Mouse (Mus musculus): ENCODE data around the gene Aldh3a1. TPM values are rescaled to one million over a fixed set of nuclear protein-coding genes. Genes with fewer than 3 reads are reported as not detected.
A peak's percentile ranks its signal among the peaks of the same experiment; 100 is the strongest.

The Aldh3a1 gene
- polyA plus RNA-seq, 1 experiment: 130 TPM

DNA sequence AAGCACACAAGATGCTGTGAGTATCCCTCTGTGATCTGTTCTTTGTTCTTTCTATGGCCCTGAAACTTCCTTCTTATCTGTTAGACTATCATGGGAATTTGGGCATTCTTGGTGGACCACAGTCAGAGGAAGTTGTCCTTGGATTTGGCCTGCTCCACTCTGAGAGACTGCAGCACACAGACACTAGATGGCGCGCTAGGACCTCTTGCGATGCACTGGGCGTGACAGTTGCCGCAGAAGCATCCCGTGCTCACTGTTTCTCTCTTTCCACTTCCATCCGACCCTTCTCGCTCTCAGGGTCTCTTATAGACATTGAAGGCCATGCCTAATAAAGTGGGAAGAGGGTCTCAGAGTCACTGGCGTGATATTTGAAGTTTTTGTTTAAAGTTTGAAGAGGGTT lies 13.9 kb upstream of the Aldh3a1 start:
- WGBS: 3% methylated on average over 9 of the region's 9 CpGs
- DNase-seq: peak; percentile 84
- H3K4me1 ChIP-seq (ENCODE audit: control insufficient read depth, insufficient read depth, low read length): no peaks in the 10 kb centered on the region; the same call in 1 of the 2 replicates
- H3K4me3 ChIP-seq (replicated peaks; ENCODE audit: extremely low read depth, low read depth, low read length): no peak overlapping the region
- TF ChIP-seq CTCF (IDR thresholded peaks at IDR 0.05; ENCODE audit: insufficient read depth, low read length) (peak; percentile 100), POLR2A (IDR thresholded peaks at IDR 0.05; ENCODE audit: borderline replicate concordance, extremely low read depth, low read depth, low read length) (no peak)

GRCm38 (mm10) chr11:61196616-61197353 lies 10.6 kb upstream of the Aldh3a1 start:
- 65% methylated on average over 14 of the region's 14 CpGs for WGBS

DNA sequence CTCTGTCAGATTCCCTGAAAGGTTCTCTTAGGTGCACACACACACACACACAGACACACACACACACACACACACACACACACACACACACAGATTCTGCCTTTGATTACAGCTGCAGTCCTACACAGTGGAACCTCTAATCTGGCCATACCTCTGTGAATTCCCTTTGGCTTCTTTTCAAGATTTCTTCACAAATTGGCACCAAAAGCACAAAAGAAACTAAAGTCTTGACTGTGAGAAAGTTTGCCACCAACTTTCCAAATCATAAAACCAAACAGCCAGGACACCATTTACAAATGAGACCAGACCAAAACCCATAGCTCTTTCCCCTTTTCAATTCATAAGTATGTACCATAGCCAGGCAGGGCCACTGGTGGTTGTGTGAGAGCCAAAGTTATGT lies 9.4 kb upstream of the Aldh3a1 start:
- DNase-seq: no peak
- TF ChIP-seq CTCF (IDR thresholded peaks at IDR 0.05; ENCODE audit: insufficient read depth, low read length) (no peak), POLR2A (IDR thresholded peaks at IDR 0.05; ENCODE audit: borderline replicate concordance, extremely low read depth, low read depth, low read length) (no peak)
- H3K4me3 ChIP-seq (replicated peaks; ENCODE audit: extremely low read depth, low read depth, low read length): no peak overlapping the region

More at GRCm38 (mm10) chr11:61196616-61197353, 10.6 kb upstream of the Aldh3a1 start:
- no peak overlapping the region for H3K4me3 ChIP-seq (replicated peaks; ENCODE audit: extremely low read depth, low read depth, low read length)
- no peak for TF ChIP-seq POLR2A (IDR thresholded peaks at IDR 0.05; ENCODE audit: borderline replicate concordance, extremely low read depth, low read depth, low read length)
- no peaks in the 10 kb centered on the region; the same call in 1 of the 2 replicates for H3K4me1 ChIP-seq (ENCODE audit: control insufficient read depth, insufficient read depth, low read length)
- DNase-seq: peak; percentile 31

GRCm38 (mm10) chr11:61199620-61200362 lies 7.5 kb upstream of the Aldh3a1 start:
- 67% methylated on average over 4 of the region's 4 CpGs for WGBS
- TF ChIP-seq POLR2A (IDR thresholded peaks at IDR 0.05; ENCODE audit: borderline replicate concordance, extremely low read depth, low read depth, low read length) (no peak), CTCF (IDR thresholded peaks at IDR 0.05; ENCODE audit: insufficient read depth, low read length) (no peak)
- no peak for DNase-seq

More for the DNA sequence above, 9.4 kb upstream of the Aldh3a1 start:
- no peaks in the 10 kb centered on the region; the same call in 1 of the 2 replicates for H3K4me1 ChIP-seq (ENCODE audit: control insufficient read depth, insufficient read depth, low read length)

GRCm38 (mm10) chr11:61202186-61202585 lies 5.2 kb upstream of the Aldh3a1 start:
- WGBS: 80% methylated on average over 6 of the region's 6 CpGs
- Histone ChIP-seq H3K4me1 (ENCODE audit: control insufficient read depth, insufficient read depth, low read length) (no peaks in the 10 kb centered on the region; the same call in none of the 2 replicates), H3K4me3 (replicated peaks; ENCODE audit: extremely low read depth, low read depth, low read length) (no peak overlapping the region)
- TF ChIP-seq POLR2A (IDR thresholded peaks at IDR 0.05; ENCODE audit: borderline replicate concordance, extremely low read depth, low read depth, low read length): no peak
- TF ChIP-seq CTCF (IDR thresholded peaks at IDR 0.05; ENCODE audit: insufficient read depth, low read length): no peak
- no peak for DNase-seq

More at GRCm38 (mm10) chr11:61199620-61200362, 7.5 kb upstream of the Aldh3a1 start:
- H3K4me1 ChIP-seq (ENCODE audit: control insufficient read depth, insufficient read depth, low read length): no peaks in the 10 kb centered on the region; the same call in 1 of the 2 replicates
- H3K4me3 ChIP-seq (replicated peaks; ENCODE audit: extremely low read depth, low read depth, low read length): no peak overlapping the region

- WGBS: 70% methylated on average over 2 of the region's 2 CpGs
- DNase-seq: no peak
- no peak for TF ChIP-seq POLR2A (IDR thresholded peaks at IDR 0.05; ENCODE audit: borderline replicate concordance, extremely low read depth, low read depth, low read length)
- no peak for TF ChIP-seq CTCF (IDR thresholded peaks at IDR 0.05; ENCODE audit: insufficient read depth, low read length)
- H3K4me1 ChIP-seq (ENCODE audit: control insufficient read depth, insufficient read depth, low read length): peaks cover 6% of the 10 kb centered on the region
- no peak overlapping the region for H3K4me3 ChIP-seq (replicated peaks; ENCODE audit: extremely low read depth, low read depth, low read length)
Observed at GRCm38 (mm10) chr11:61202810-61203209, 4.5 kb upstream of the Aldh3a1 start.

DNA sequence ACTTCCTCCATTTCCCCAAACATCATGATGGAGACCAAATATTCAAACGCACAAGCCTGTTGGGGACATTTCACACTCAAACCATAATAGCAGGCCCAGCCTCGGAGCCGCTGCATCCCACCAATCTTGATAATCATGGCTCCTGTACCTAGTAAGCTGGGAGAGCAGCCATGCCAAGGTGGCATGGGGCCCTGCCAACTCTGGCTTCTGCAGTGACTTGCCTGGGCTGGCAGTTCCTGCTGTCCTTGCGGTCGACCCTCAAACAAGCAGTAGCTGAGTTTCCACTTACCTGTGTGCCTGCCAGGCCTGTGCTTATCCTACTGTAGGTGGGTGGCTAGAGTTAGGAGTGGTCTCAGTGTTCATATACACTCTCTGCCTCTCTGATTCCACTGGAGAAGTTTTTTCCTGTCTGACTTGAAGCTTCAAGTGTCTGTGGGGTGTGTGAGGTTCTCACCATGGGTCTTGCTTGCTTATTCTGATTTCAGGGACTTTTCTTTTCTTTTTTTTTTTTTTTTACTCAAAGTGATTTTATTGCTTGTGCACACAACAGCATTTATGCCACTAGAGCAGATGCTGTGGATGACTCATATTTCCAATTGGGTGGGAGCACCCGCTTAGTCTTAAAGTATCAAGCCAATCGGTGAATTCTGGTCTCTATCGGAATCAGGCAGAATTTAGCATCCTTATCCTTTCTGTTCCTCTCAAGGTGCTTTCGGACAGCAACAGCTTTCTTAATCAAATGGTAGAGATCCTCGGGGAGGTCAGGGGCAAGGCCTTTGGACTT lies 2.0 kb upstream of the Aldh3a1 start:
- TF ChIP-seq CTCF (IDR thresholded peaks at IDR 0.05; ENCODE audit: insufficient read depth, low read length) (no peak), POLR2A (IDR thresholded peaks at IDR 0.05; ENCODE audit: borderline replicate concordance, extremely low read depth, low read depth, low read length) (no peak)
- WGBS: 85% methylated on average over 10 of the region's 10 CpGs
- no peak for DNase-seq
- Histone ChIP-seq H3K4me1 (ENCODE audit: control insufficient read depth, insufficient read depth, low read length) (peaks cover 11% of the 10 kb centered on the region), H3K4me3 (replicated peaks; ENCODE audit: extremely low read depth, low read depth, low read length) (no peak overlapping the region)

DNA sequence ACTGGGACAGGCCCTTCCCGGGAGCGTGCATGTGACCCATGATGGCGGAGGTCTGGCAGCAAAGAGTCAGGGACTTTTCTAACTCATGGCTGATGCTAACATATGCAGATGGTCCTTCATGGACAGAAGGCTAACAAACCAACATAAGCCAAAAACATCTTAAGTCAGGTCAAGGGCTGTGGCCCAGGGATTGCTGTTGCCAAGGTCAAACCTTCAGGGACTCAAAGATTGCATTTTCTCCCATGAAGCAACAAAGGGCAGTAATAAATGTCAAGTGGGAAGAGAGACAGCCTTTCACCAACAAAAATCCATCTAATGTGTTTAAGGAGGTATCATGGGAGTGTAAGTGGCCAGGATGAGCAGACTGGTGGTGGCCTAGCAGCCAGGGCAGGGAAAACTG lies 1.2 kb upstream of the Aldh3a1 start:
- no peak for TF ChIP-seq CTCF (IDR thresholded peaks at IDR 0.05; ENCODE audit: insufficient read depth, low read length)
- 89% methylated on average over 3 of the region's 3 CpGs for WGBS
- Histone ChIP-seq H3K4me1 (ENCODE audit: control insufficient read depth, insufficient read depth, low read length) (peaks cover 11% of the 10 kb centered on the region), H3K4me3 (replicated peaks; ENCODE audit: extremely low read depth, low read depth, low read length) (no peak overlapping the region)
- no peak for DNase-seq

DNA sequence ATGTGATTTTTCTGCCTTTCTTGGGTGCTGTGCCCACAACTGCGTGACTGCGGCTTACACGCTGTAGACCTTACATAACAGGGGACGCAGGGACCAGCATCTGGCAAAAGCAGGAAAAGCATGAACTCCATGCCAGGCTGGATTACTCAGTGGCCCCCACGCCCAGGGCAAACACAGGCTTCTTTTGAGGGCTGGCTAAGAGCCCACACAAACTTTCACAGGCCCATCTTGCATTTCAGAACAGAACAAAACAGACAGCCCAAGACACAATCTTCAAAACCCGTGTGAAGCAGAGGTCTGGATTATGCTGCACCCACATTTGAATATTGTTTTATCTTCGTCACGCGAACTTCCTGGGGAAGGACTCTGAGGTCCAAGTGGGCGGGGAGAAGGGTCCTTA lies 979 bp downstream of the Aldh3a1 start:
- WGBS: 34% methylated on average over 10 of the region's 10 CpGs
- Histone ChIP-seq H3K4me3 (replicated peaks; ENCODE audit: extremely low read depth, low read depth, low read length) (no peak overlapping the region), H3K4me1 (ENCODE audit: control insufficient read depth, insufficient read depth, low read length) (peaks cover 11% of the 10 kb centered on the region)
- TF ChIP-seq POLR2A (IDR thresholded peaks at IDR 0.05; ENCODE audit: borderline replicate concordance, extremely low read depth, low read depth, low read length) (no peak), CTCF (IDR thresholded peaks at IDR 0.05; ENCODE audit: insufficient read depth, low read length) (no peak)
- peak; percentile 27 for DNase-seq

All from lung, adult 2 months (tissue).